Mouse (Mus musculus) thymus, postnatal 10 days (tissue): ENCODE measurements around the gene 4930523C07Rik.

Experiments used
- DNase-seq, 2 experiments: peaks; one replicate each; pipeline ENCODE4 v3.0.0; 2021; ENCODE audit warnings: low spot score in 2 of 2

4930523C07Rik gene

GRCm38 (mm10) chr1:160044237-160045021 lies at the start of gene 4930523C07Rik:
4930523C07Rik (plus strand) TSS chr1:160044382.
- DNase-seq = peak; percentile 81 to 84

GRCm38 (mm10) chr1:159997329-159997728 lies 46.9 kb upstream of the 4930523C07Rik start:
- no peak for DNase-seq

GRCm38 (mm10) chr1:159998349-159998748 lies 45.8 kb upstream of the 4930523C07Rik start:
- DNase-seq = no peak

GRCm38 (mm10) chr1:159999232-159999631 lies 45.0 kb upstream of the 4930523C07Rik start:
- no peak for DNase-seq

- no peak for DNase-seq
These were observed 38.9 kb upstream of the 4930523C07Rik start for GRCm38 (mm10) chr1:160005319-160005718.

- DNase-seq = no peak
These were observed 37.1 kb upstream of the 4930523C07Rik start for GRCm38 (mm10) chr1:160006919-160007588.

- DNase-seq = no peak
These were observed 31.1 kb upstream of the 4930523C07Rik start for GRCm38 (mm10) chr1:160013042-160013441.

- DNase-seq = peak; percentile 67 to 76
These were observed 19.7 kb upstream of the 4930523C07Rik start for GRCm38 (mm10) chr1:160024339-160024980.

GRCm38 (mm10) chr1:160025146-160025894 lies 18.9 kb upstream of the 4930523C07Rik start:
- no peak for DNase-seq

- DNase-seq = no peak
These were observed 18.3 kb upstream of the 4930523C07Rik start for GRCm38 (mm10) chr1:160025895-160026255.

GRCm38 (mm10) chr1:160027939-160028338 lies 16.2 kb upstream of the 4930523C07Rik start:
- DNase-seq = no peak

- DNase-seq = no peak
These were observed 10.1 kb upstream of the 4930523C07Rik start for GRCm38 (mm10) chr1:160033948-160034598.

GRCm38 (mm10) chr1:160035561-160035960 lies 8.6 kb upstream of the 4930523C07Rik start:
- no peak for DNase-seq

GRCm38 (mm10) chr1:160036996-160037521 lies 7.1 kb upstream of the 4930523C07Rik start:
- no peak for DNase-seq

- DNase-seq = no peak
These were observed 4.1 kb upstream of the 4930523C07Rik start for GRCm38 (mm10) chr1:160039951-160040645.

- DNase-seq = no peak
These were observed 2.9 kb upstream of the 4930523C07Rik start for GRCm38 (mm10) chr1:160041264-160041775.

GRCm38 (mm10) chr1:160042351-160042750 lies 1.8 kb upstream of the 4930523C07Rik start:
- DNase-seq = no peak

GRCm38 (mm10) chr1:160043271-160043975 lies 759 bp upstream of the 4930523C07Rik start:
- DNase-seq = no peak

- no peak for DNase-seq
These were observed 1.0 kb downstream of the 4930523C07Rik start for GRCm38 (mm10) chr1:160045056-160045715.
